Mouse (Mus musculus) liver, adult 2 months (tissue): Measurements from ENCODE around the gene Zfp28.

Experiments used
- CTCF ChIP-seq: fragments of 200-500 bp; IDR thresholded peaks from 2 replicates; pipeline ENCODE4 v1.5.1; 2011; ENCODE audit warnings: low read depth, low read length, control low read depth
- POLR2A ChIP-seq: fragments of 200-500 bp; IDR thresholded peaks from 2 replicates; pipeline ENCODE4 v1.6.1; 2011; ENCODE audit warnings: low read length, control low read depth; ENCODE audit not compliant: insufficient read depth; ENCODE audit errors: extremely low read depth

DNA sequence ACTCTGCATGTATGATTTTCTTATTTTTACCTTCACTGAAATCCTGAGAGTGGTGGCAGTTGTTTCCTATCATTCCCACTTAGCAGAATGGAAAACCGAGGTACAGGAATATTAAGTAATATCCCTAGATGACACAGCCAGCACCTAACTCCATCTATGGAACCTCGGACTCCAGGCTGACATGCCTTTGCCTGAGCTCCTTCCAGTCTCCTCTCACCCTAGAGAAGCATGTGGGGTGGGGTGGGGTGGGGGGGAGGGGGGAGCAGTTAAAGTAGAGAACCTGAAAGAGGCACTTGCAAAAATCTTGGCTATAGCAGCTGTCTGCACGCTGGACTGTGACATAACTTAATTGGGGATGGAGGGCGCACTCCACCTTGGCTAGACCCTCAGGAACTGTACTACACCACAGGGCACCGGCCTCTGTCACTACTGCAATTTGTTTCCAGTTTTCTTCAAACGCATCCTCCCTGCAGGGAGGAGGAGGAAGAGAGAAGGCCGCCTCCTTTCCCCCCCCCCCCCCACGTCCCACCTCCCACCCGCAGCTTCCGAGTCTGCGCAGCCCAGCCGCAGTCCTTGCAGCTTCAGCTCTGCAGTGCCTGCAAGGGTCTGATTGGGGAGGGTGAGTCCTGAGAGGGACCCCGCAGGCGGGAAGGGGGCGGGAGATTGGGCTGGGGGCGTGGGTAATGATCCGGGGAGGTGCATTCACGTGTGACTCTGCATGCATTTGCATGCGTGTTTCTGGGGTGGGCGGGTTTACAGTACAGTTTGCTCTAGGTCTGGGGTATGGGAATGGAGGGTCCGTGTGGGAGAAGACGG is 31.7 kb downstream of the Zfp28 start:
- TF ChIP-seq CTCF: no peak
- no peak for TF ChIP-seq POLR2A
